Mouse (Mus musculus): ENCODE results near the gene Zfp668. TPM values are rescaled to one million over a fixed set of nuclear protein-coding genes. Genes with fewer than 3 reads are reported as not detected.

Zfp668 gene
- total and polyA plus RNA-seq, 2 experiments from 2014 or later, result 22.4 to 25.8 TPM

DNA sequence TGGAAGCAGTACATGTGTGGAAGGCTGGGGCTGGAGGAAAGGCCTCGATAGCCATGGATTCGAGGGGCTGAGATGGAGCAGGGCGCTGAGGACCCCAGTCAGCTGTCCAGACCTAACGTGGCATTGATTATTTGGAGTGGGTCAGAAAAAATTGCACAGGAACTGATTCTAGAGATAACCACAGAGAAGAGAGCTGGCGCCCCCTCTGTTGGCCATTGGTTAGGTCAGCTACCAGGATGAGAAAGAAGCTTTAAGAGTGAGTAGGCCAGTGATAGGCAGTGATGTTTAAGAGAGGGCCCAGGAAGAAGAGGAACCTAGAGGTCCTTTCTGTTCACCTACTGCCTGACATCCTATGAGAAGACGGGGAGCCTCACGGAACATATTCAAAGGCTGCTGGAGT is 42.7 kb upstream of the Zfp668 start:
- no peaks in the 10 kb centered on the region for H3K4me1 ChIP-seq (ENCODE audit: insufficient read depth, low read length)
- DNase-seq (ENCODE audit: low spot score) (no peak), ATAC-seq (no peak; the same call in 1 of the 2 replicates)
- H3K4me3 ChIP-seq (ENCODE audit: low read length), result no peak overlapping the region
- H3K9ac ChIP-seq (replicated peaks; ENCODE audit: low read length), result no peak overlapping the region
- peak; percentile 47 for TF ChIP-seq CTCF (IDR thresholded peaks at IDR 0.05; ENCODE audit: low read depth)
- H3K4me2 ChIP-seq (ENCODE audit: low read depth, low read length), result no peak overlapping the region
- WGBS, result 82% methylated on average over 7 of the region's 7 CpGs
- no peaks in the 10 kb centered on the region for H3K9me3 ChIP-seq (ENCODE audit: low read length)
- H3K36me3 ChIP-seq (ENCODE audit: insufficient read depth, low read length), result peaks cover 18% of the 10 kb centered on the region; the same call in 1 of the 2 replicates
- no peak overlapping the region for H3K27ac ChIP-seq
- no peaks in the 10 kb centered on the region for H3K27me3 ChIP-seq (ENCODE audit: insufficient read depth, low read length)

DNA sequence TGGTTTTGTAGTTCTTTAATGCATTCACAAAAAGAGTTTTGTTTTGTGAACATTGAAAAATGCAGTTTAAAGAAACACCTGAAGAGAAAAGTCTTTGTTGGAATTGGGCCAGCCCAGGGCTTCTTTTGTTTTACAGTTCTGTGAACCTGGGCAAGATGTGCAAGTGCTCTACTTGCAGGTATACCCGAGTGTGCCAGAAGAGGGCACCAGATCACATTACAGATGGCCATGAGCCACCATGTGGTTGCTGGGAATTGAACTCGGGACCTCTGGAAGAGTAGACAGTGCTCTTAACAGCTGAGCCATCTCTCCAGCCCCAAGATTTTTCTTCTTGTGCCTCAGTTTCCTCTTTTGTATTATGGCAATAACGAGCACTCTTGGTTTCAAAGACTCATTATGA is 41.6 kb upstream of the Zfp668 start:
- peak; percentile 54 for TF ChIP-seq CTCF (IDR thresholded peaks at IDR 0.05; ENCODE audit: low read depth)
- H3K4me1 ChIP-seq (ENCODE audit: insufficient read depth, low read length), result 0 out of 2 replicates have a peak, but pooled peaks cover under 1% of the 10 kb centered on the region
- no peaks in the 10 kb centered on the region for H3K9me3 ChIP-seq (ENCODE audit: low read length)
- H3K4me2 ChIP-seq (ENCODE audit: low read depth, low read length), result no peak overlapping the region
- H3K27ac ChIP-seq, result no peak overlapping the region
- DNase-seq (ENCODE audit: low spot score) (peak; percentile 36), ATAC-seq (no peak)
- H3K27me3 ChIP-seq (ENCODE audit: insufficient read depth, low read length), result no peaks in the 10 kb centered on the region
- H3K9ac ChIP-seq (replicated peaks; ENCODE audit: low read length), result no peak overlapping the region
- H3K4me3 ChIP-seq (ENCODE audit: low read length), result no peak overlapping the region
- WGBS, result 54% methylated on average over 3 of the region's 3 CpGs
- H3K36me3 ChIP-seq (ENCODE audit: insufficient read depth, low read length), result peaks cover 17% of the 10 kb centered on the region; the same call in 1 of the 2 replicates

DNA sequence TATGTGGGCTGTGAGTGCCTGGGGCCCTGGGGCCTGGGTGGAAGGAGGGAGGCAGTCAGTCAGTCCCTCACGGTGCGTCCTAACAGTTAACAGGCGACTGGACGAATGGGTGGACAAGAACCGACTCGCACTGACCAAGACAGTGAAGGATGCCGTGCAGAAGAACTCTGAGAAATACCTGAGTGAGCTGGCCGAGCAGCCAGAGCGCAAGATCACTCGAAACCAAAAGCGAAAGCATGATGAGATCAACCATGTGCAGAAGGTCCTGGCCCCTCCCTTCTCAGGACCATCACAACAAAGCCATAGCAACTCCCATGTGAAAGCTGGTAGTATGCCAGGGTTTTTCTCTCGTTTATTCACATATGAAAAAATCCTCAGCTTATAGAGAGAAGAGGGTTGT is 38.7 kb upstream of the Zfp668 start:
- H3K4me2 ChIP-seq (ENCODE audit: low read depth, low read length), result no peak overlapping the region
- no peak overlapping the region for H3K9ac ChIP-seq (replicated peaks; ENCODE audit: low read length)
- H3K9me3 ChIP-seq (ENCODE audit: low read length), result no peaks in the 10 kb centered on the region
- 0 out of 2 replicates have a peak, but pooled peaks cover 3% of the 10 kb centered on the region for H3K4me1 ChIP-seq (ENCODE audit: insufficient read depth, low read length)
- H3K27ac ChIP-seq, result no peak overlapping the region
- no peak overlapping the region for H3K4me3 ChIP-seq (ENCODE audit: low read length)
- no peaks in the 10 kb centered on the region for H3K27me3 ChIP-seq (ENCODE audit: insufficient read depth, low read length)
- no peak for DNase-seq (ENCODE audit: low spot score)
- ATAC-seq, result no peak
- TF ChIP-seq CTCF (IDR thresholded peaks at IDR 0.05; ENCODE audit: low read depth), result no peak
- peaks cover 12% of the 10 kb centered on the region; the same call in 1 of the 2 replicates for H3K36me3 ChIP-seq (ENCODE audit: insufficient read depth, low read length)
- 88% methylated on average over 12 of the region's 12 CpGs for WGBS

DNA sequence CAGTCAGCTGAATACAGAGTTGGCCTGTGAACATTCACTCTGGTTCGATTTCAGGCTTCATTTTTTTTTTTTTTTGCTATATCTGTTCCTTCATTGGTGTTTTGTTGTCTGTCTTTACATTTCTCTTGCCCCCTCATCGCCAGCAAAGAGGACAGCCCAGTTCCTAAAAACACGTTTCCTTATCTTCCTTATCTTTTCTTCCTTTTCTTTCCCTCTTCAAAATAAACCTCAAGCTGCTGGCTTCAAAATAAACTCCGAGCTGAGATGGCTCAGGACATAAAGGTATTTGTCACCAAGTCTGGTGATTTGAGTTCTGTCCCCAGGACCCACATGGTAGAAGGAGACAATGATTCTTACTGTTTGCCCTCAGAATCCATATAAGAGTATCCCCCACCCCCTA is 36.3 kb upstream of the Zfp668 start:
- Histone ChIP-seq H3K4me2 (ENCODE audit: low read depth, low read length) (peak overlapping the region; percentile 84), H3K4me1 (ENCODE audit: insufficient read depth, low read length) (0 out of 2 replicates have a peak, but pooled peaks cover 3% of the 10 kb centered on the region), H3K27ac (peak overlapping the region; percentile 81; the same call in 1 of the 2 replicates), H3K4me3 (ENCODE audit: low read length) (peak overlapping the region; percentile 99), H3K9me3 (ENCODE audit: low read length) (no peaks in the 10 kb centered on the region), H3K9ac (replicated peaks; ENCODE audit: low read length) (peak overlapping the region; percentile 83), H3K27me3 (ENCODE audit: insufficient read depth, low read length) (no peaks in the 10 kb centered on the region), H3K36me3 (ENCODE audit: insufficient read depth, low read length) (peaks cover 24% of the 10 kb centered on the region; the same call in 1 of the 2 replicates)
- 28% methylated on average over 4 of the region's 4 CpGs for WGBS
- DNase-seq (ENCODE audit: low spot score) (no peak), ATAC-seq (no peak)
- no peak for TF ChIP-seq CTCF (IDR thresholded peaks at IDR 0.05; ENCODE audit: low read depth)

DNA sequence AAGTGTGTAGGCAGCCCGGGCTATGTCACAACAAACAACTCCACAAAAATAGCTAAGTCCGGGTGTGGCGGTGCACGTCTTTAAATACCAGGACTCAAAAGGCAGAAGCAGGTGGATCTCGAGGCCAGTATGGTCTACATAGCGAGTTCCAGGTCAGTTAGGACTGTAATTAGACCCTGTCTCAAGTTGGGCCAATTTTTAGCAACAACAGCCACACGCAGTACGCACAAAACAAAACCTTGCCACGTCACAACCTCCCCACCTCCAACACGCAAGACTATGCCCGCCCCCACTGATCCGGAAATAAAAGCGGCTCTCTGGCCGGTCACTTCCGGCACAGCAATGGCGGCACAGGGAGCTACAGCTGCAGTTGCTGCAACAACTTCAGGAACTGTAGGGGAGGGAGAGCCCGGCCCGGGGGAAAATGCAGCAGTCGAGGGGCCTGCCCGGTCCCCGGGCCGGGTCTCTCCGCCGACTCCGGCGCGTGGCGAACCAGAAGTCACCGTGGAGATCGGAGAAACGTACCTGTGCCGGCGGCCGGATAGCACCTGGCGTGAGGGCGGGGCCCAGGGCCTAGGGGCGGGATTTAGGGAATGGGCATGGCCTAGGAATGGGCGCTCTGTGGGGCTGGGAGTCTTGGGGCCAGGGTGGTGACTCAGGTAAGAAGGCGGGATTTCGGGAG is 35.7 kb upstream of the Zfp668 start, which contains the start of gene Kat8:
Gene Kat8 (plus strand): TSS at position 327 of the 682 bp plus-strand sequence.
- WGBS, result 2% methylated on average over 40 of the region's 40 CpGs
- peaks cover 30% of the 10 kb centered on the region; the same call in 1 of the 2 replicates for H3K36me3 ChIP-seq (ENCODE audit: insufficient read depth, low read length)

DNA sequence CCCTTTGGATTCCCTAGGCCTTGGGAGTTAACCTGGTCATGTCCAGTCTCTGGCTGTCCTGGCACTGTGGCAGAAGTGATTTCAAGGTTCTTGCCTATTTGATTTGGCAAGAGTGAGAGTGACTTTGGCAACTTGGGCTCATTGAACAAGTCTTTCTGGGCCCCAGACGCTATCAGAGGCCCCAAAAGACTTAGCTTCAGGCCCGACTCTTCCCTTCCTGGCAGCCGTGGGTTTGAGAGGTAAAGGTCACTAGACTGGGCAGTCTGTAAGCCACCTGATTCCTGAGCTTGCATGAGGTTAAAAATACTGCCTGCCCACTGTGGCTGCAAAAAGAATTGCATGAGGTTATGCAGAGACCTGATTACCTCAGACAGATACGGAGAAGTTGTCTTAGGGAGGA is 32.0 kb upstream of the Zfp668 start:
- WGBS, result 89% methylated on average over 4 of the region's 4 CpGs
- H3K27me3 ChIP-seq (ENCODE audit: insufficient read depth, low read length), result no peaks in the 10 kb centered on the region
- no peak for ATAC-seq
- peaks cover 32% of the 10 kb centered on the region; the same call in 1 of the 2 replicates for H3K36me3 ChIP-seq (ENCODE audit: insufficient read depth, low read length)
- no peak overlapping the region for H3K4me2 ChIP-seq (ENCODE audit: low read depth, low read length)
- no peak overlapping the region for H3K9ac ChIP-seq (replicated peaks; ENCODE audit: low read length)
- H3K4me3 ChIP-seq (ENCODE audit: low read length), result no peak overlapping the region
- no peak for DNase-seq (ENCODE audit: low spot score)
- no peaks in the 10 kb centered on the region for H3K9me3 ChIP-seq (ENCODE audit: low read length)
- H3K4me1 ChIP-seq (ENCODE audit: insufficient read depth, low read length), result 0 out of 2 replicates have a peak, but pooled peaks cover 10% of the 10 kb centered on the region
- no peak overlapping the region for H3K27ac ChIP-seq
- TF ChIP-seq CTCF (IDR thresholded peaks at IDR 0.05; ENCODE audit: low read depth), result no peak

More for the DNA sequence above, 35.7 kb upstream of the Zfp668 start, which contains the start of gene Kat8:
- Histone ChIP-seq H3K4me2 (ENCODE audit: low read depth, low read length) (peak within 1 kb of the TSS; percentile 84), H3K4me3 (ENCODE audit: low read length) (peak within 1 kb of the TSS; percentile 99), H3K27me3 (ENCODE audit: insufficient read depth, low read length) (no peaks in the 10 kb centered on the region), H3K27ac (peak within 1 kb of the TSS; percentile 81), H3K4me1 (ENCODE audit: insufficient read depth, low read length) (0 out of 2 replicates have a peak, but pooled peaks cover 3% of the 10 kb centered on the region), H3K9me3 (ENCODE audit: low read length) (no peaks in the 10 kb centered on the region), H3K9ac (replicated peaks; ENCODE audit: low read length) (peak within 1 kb of the TSS; percentile 83)
- no peak for TF ChIP-seq CTCF (IDR thresholded peaks at IDR 0.05; ENCODE audit: low read depth)
- DNase-seq (ENCODE audit: low spot score), result peak; percentile 96
- ATAC-seq, result peak; percentile 96

DNA sequence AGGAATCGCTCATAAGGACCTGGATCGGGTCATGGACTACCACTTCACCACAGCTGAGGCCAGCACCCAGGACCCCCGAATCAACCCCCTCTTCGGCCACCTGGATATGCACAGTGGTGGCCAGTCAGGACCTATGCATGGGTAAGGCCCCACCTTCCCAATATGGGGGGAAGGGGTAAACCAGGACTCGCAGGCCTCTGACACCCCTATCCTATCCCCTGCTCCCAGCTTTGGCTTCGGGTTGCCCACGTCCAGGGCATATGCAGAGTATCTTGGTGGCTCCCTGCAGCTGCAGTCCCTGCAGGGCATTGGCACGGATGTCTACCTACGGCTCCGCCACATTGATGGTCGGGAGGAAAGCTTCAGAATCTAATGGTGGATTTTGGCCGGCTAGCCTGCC is 31.3 kb upstream of the Zfp668 start:
- Histone ChIP-seq H3K27me3 (ENCODE audit: insufficient read depth, low read length) (no peaks in the 10 kb centered on the region), H3K27ac (no peak overlapping the region), H3K36me3 (ENCODE audit: insufficient read depth, low read length) (peaks cover 32% of the 10 kb centered on the region; the same call in 1 of the 2 replicates), H3K4me2 (ENCODE audit: low read depth, low read length) (no peak overlapping the region), H3K9me3 (ENCODE audit: low read length) (no peaks in the 10 kb centered on the region), H3K4me3 (ENCODE audit: low read length) (no peak overlapping the region), H3K9ac (replicated peaks; ENCODE audit: low read length) (no peak overlapping the region), H3K4me1 (ENCODE audit: insufficient read depth, low read length) (0 out of 2 replicates have a peak, but pooled peaks cover 7% of the 10 kb centered on the region)
- ATAC-seq (no peak), DNase-seq (ENCODE audit: low spot score) (no peak)
- TF ChIP-seq CTCF (IDR thresholded peaks at IDR 0.05; ENCODE audit: low read depth), result no peak
- WGBS, result 96% methylated on average over 12 of the region's 12 CpGs
